Mouse (Mus musculus) adrenal gland, adult 2 months (tissue): ENCODE results near the gene Cap1. TPM values are rescaled to one million over a fixed set of nuclear protein-coding genes. Genes with fewer than 3 reads are reported as not detected.

Source experiments
- DNase-seq: peaks from one replicate; pipeline ENCODE4 v3.0.0; 2021
- long read RNA-seq: library from polyadenylated mRNA; stranded (forward); transcript quantifications from one replicate; pipeline ENCODE4 v2.0.0, GENCODE M21; 2021
- polyA plus RNA-seq: library from polyadenylated mRNA; depleted of rRNA; stranded (reverse); fragments of >200 nt; gene quantifications from 2 replicates; pipeline ENCODE4 v1.2.3, GENCODE M21; 2012; rRNA removed
- total RNA-seq, 2 experiments: library from RNA; stranded (reverse); gene quantifications; 2 replicates each; pipeline ENCODE4 v1.2.3; 2021

The Cap1 gene
- total RNA-seq, result 100 to 1,000 TPM; 140 to 168 TPM
- polyA plus RNA-seq, result 28.0 and 30.0 TPM in 2 replicates
- long read RNA-seq, transcript Cap1-202 (13 exons, 2,737 nt), result minor isoform, 6 of 32 reads
- long read RNA-seq, transcript Cap1-203 (13 exons, 2,768 nt), result major isoform, 12 of 32 reads
- long read RNA-seq, partial matches to known transcripts, result 2 of 32 reads
- long read RNA-seq, other reads (novel, unspliced or antisense), result 8 of 32 reads

- DNase-seq, result peak; percentile 99
These were observed at the start of gene Cap1 for GRCm38 (mm10) chr4:122885768-122886578. Gene Cap1, minus strand, starts transcription at chr4:122886056.

DNA sequence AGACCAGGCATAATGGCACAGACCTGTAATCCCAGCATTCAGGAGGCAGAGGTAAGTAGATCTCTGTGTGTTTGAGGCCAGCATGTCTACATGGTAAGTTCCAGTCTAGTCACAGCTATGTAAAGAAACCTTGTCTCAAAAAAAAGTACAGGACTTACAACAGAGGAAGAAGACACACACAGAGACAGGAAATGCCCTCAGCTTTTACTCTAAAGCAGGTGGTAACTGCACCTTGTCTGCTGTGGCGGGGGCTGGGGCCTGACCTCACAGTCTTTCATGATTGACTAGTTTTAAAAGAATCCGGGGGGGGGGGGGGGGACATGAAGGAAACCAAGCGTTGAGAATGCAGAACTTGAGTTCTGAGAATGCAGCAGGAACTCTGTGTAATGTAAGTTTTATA, 48.0 kb upstream of the Cap1 start:
- DNase-seq, result no peak

GRCm38 (mm10) chr4:122933051-122933591, 47.3 kb upstream of the Cap1 start:
- DNase-seq, result no peak

DNA sequence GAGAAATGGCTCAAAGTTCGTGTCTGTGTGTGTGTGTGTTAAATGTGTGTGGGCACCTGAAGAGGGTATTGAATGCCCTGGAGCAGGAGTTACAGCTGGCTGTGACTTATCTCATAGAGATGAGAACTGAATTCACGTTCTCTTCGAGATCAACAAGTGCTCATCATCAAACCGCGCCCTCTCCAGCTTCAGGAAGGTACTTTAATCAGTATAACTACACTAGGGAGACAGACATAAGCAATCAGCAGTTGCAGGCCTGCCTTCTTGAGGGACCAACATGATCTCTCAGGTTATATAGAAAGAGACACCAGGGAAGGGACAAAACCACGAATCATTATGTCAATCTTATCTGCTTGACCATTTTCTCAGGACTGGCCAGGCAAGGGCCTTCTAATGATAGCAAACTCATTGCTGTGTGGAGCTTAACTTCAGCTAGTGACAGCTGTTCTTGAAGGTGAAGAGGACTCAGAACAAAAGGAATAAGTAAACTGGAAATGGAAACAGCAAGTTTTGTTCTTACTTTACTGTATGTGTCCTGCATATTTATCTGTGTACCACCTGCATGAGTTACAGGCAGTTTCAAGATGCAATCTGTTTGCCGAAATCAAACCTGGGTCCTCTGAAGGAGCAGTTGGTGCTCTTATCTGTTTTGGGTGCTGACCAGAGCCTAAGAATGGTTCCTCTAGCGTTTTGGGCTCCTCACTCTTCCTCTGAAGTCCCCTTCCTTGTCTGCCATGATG, 46.6 kb upstream of the Cap1 start:
- no peak for DNase-seq

DNA sequence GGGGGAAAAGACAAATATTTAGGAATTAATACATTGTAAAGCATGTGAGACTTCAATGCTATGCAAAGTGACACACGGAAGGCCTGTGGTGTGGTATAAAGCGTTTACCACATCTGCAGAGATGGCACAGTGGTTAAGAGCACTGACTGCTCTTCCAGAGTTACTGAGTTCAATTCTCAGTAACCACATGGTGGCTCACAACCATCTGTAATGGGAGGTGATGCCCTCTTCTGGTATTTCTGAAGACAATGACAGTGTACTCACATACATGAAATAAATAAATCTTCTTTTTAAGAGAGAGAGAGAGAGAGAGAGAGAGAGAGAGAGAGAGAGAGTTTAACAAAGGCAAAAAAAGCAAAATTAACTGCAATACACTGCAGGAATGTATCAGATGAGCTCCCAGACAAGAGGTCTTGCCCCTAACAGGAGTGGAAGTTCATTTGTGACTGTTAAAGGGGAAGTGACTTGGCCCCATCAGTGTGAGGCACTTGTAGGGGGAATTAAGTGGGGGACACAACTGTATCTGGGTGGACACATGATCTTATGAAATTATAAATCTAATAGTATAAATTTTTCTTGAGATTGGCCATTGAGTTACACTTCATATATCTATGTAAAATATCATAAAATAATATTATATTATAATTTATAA, 45.2 kb upstream of the Cap1 start:
- DNase-seq, result no peak

DNA sequence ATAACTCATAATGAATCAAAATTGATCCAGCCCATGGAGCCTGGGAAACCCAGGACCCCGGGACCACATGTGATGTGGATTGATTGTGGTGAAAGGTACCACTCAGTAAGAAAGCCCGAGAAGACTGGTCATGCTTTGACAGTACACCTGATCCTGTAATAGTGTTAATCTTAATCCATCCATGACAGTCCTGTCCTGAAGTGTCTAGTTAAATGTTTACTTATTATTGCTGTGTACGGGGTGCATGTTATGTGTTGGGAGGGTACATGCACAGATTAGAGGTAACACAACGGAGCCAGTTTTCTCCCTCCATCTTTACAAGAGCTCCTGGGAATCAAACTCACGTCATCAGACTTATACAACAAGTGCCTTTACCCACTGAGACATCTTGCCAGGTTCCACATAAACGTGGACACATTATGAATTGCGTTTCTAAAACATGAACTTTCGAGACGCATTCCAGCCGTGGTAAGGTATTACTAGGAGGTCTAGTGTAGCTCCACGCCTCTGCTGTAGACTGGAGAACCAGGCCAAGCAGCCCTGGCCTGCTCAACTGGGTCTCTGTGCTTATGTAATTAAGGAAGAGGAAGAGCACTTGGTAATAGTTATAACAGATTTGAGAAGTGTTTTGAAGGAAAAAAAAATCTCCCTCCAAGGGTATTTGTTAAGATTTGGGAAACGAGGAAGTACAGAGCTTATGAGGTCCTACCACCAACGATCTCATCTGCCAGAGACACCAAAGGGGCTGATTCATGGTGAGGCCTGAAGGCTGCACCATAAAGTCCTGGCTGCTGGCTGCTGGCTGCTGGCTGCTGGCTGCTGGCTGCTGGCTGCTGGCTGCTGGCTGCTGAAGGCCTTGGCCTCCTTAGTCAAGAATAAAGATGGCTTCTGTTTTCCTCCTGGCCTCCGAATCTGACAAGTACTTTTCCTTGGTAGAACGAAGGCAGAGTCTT, 37.8 kb upstream of the Cap1 start:
- DNase-seq, result peak; percentile 55

DNA sequence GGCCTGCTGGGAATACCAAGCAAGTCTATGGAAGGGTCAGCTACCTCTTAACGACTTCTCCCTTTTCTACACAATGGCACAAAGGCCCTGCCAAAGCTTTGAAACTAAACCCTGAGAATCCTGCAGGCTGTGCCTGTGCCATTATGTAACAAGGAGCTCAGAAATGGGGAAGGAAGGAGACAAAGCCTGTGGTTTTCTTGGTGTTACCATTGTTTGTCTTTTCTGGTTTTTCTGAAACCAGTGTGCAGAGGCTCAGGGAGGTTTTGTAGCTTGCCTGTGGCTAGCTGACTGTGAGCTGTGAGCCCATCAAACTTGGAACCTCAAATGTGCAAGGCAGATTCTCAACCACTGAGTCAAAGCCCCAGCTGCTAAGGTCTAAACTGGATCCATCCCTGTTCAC, 37.0 kb upstream of the Cap1 start:
- DNase-seq, result no peak

GRCm38 (mm10) chr4:122915985-122916384, 30.1 kb upstream of the Cap1 start:
- no peak for DNase-seq

DNA sequence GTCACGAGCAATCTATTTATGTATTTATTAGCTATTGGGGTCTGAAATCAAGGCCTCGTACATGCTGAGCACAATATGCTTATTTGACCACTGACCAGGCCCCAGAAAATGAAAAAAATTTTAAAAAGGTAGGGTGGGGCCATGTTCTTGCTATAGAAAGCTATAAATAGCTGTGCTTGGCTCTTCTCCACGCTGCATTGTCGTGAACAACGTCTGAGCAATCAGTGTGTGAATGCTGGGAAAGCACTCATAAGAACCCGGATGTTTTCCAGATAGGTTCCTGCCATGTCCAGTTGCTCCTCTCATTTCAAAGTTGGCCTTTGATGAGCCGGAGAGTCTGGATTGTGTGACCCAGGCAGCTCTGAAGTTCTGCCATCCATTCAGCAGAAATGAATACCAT, 28.3 kb upstream of the Cap1 start:
- DNase-seq, result no peak

DNA sequence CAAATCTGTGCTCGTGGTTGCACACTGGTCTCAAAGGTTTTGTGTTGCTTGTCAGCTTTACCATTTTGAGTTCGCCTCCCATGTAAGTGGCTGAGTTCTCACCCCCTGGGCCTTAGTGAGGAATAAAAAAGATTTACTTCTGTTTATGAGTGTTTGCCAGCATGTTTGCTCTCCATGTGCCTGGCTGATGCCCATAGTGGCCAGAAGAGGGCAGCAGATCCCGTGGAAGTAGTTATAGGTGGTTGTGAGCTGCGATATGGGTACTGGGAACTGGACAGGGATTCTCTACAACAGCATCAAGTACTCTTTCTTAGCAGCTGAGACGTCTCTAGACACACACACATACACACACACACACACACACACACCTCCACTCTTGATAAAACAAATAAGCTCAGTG, 26.8 kb upstream of the Cap1 start:
- DNase-seq, result no peak

- DNase-seq, result no peak
These were observed 24.7 kb upstream of the Cap1 start for GRCm38 (mm10) chr4:122910577-122910976.

DNA sequence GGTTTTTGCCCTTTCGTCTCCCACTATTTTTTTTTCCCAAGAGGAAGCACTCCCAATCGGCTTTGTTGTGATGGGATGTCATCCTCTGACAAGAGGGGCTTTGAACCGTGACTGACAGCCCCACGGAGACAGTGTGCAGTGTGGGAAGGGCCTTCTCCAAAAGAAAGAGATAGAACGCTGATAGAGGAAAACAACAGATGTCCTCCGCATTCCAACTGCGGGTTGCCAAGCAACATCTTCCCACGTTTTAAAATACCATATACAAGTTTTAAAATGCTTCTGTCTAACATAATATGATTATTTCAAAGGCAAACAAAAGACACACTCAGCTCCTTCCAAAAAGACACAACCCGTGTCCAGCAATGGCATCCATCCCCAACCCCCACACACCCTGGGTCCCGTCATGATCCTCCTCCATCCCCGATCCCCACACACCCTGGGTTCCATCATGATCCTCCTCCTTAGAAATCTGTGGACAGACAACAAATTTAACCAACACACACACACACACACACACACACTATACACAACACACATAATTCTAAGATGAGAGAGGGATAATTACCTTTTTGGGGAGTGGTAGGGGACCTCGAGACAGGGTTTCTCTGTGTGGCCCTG, 23.8 kb upstream of the Cap1 start:
- no peak for DNase-seq

- no peak for DNase-seq
These were observed 19.5 kb upstream of the Cap1 start for GRCm38 (mm10) chr4:122905359-122905758.

DNA sequence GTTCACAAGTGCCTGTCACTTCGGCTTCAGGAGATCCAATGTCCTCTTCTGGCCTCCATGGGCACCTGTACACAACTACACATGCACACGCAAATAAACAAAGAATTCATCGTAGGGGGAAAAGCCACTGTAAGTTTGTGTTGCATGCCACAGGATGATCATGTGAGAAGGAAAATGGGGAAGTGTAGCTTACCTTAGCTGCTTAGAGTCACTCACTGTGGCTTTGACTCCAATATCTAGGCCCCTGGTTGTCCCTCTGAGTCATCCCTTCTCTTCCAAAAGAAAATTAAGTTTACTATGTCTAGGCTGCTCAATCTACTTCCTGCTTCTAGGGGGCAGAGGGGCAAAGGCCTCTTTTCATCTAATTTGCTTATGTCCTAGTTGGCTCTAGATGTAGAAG, 17.9 kb upstream of the Cap1 start:
- DNase-seq, result no peak

DNA sequence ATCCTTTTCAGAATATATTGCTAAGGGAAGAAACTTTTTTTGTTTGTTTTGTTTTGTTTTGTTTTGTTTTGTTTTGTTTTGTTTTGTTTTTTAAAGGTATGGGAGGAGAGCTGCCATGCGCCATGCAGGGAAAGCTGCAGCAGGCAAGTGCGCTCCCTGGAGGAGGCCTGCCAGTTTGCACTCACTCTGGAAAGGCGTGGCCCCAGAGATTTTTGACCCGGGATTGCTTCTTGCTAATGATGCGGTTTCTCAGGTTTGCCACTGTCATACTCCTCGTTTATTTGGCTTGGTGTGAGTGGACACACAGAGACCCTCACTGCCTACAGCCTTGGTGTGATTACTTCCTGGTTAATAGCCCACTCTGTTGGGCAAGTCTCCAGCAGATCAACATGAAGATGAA, 16.3 kb upstream of the Cap1 start:
- DNase-seq, result no peak

DNA sequence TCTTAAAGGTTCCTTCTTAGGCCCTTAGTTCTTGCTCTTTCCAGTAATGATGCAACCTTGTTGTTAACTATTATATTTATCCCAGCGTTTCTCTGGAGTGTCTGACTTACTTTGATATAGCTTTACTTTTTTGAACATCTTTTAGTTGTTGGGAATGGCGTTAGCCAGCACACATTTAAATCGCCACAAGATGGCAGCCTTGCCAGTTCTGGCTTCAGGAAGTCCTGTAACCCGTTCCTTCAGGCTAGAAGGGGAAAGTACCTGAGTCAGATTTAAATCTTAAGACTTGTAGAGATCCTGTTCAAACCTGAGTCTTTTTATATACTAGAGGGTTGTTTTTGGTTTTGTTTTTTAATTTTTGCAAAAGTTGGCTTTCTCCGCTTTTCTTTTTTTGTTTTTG, 12.5 kb upstream of the Cap1 start:
- peak; percentile 41 for DNase-seq

DNA sequence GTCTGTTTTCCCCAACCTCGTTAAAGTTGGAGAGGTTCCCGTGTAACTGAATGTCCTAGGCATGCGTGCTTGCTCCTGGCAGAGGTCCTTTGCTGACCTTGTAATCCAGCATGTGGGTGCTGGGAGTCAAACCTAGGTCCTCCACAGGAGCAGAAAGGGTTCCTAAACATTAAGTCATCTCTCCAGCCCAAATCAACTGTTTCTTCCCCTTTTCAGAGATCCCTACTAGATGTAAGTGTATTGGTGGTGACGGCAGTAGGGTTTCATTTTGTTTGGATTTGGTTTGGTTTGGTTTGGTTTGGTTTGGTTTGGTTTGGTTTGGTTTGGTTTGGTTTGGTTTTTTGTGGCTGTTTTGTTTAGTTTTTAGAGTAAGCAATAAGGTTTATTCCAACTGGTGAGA, 11.9 kb upstream of the Cap1 start:
- DNase-seq, result no peak

DNA sequence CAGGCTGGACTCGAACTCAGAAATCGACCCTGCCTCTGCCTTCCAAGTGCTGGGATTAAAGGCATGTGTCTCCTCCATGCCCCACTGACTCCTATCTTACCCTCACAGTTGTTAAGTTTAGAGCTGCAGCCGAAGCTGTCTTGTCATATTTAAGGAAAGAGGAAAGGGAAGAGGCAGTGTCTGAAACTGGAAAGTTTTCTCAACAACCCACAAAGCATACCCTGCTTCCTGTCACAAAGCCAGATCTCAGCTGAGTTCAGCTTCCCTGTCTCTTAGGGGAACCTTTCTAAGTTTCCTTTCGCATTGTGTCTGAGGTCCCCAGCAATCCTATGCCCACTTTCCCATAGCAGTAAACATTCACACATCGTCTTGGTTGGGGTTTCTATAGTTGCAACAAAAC, 6.3 kb upstream of the Cap1 start:
- no peak for DNase-seq

GRCm38 (mm10) chr4:122891597-122891996, 5.7 kb upstream of the Cap1 start:
- DNase-seq, result no peak

DNA sequence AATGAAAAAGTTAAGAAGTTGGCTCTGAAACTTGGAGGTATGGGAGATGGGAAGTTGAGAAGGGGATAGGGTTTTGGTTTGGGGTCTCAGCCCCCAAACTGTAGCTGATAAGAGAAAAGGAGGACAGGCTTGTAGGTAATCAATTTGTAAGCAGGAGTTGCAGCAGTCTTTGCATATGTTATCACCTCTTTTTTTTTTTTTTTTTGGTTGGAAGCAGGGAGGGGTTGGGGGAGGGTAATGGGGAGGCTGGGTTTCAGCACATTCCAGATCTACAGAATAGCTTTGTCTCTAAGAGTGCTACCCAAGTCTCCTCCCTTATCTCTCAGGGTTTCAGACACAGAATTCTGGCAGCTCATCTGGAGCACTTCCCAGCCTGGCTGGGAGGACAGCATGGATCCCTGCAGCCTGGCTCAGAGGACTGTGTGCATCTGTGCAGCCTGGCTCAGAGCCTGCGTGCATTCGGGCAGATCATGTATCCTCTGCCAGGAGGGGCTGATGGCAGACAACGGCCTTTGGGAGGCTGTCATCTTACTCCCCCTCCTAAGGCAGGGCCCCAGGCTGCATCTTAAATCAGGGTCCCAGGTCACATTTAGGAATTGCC, 5.1 kb upstream of the Cap1 start:
- peak; percentile 51 for DNase-seq
